Mouse (Mus musculus) Patski (cell line): ENCODE measurements at regions not wholly inside any gene's neighbourhood (a gene's known extent, or its start where the extent isn't known, plus 50 kb on each side); places are given as distances from the start of the nearest gene placed in this dataset.

Experiments used
- ATAC-seq: fragments of 100-300 bp; one replicate; pipeline ENCODE4 v1.8.0; 2021
- CTCF ChIA-PET: fragments of 350-600 bp; sonication (Branson Sonifier 250); formaldehyde crosslinking; loops from one replicate; lab custom pipeline; 2022; ENCODE audit warnings: inconsistent platforms; lab: Charles Lee
- POLR2A ChIA-PET: fragments of 350-600 bp; sonication (Branson Sonifier 250); formaldehyde crosslinking; loops from one replicate; lab custom pipeline; 2022; ENCODE audit warnings: antibody characterized with exemption, inconsistent platforms; lab: Charles Lee
- DNase-seq: peaks from one replicate; pipeline ENCODE4 v3.0.0-alpha.2; 2011; ENCODE audit warnings: low read depth, low spot score
- H3K27me3 ChIP-seq: fragments of 371-371 bp; one replicate; pipeline ENCODE4 v1.5.1; 2021
- CTCF ChIP-seq: fragments of 100-300 bp; IDR thresholded peaks from one replicate; pipeline ENCODE4 v1.5.1; 2021
- in situ Hi-C: fragments of 300-500 bp; cut with MboI; formaldehyde crosslinking; loops from 3 replicates; pipeline ENCODE4 v1.11.1; 2018; ENCODE audit warnings: low pct_unique_long_range_greater_than_20kb, mixed read lengths

DNA sequence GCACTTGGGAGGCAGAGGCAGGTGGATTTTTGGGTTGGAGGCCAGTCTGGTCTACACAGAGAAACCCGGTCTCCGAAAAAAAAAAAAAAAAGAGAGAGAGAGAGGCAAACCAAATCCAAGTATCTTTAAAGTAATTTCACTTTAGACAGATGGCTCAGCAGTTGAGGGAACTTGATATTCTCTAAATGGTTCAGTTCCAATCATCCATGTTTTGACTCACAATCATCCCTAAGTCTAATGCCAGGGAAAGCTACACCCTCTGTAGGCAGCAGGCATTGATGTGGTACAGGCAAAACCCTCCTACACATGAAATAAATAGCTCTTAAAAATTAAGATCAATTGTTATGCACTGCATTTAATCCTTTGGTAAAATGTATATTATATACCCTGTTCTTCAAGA lies 248.8 kb upstream of the Gm5152 start:
- no peak for TF ChIP-seq CTCF
- in situ Hi-C loops: no loop called here
- H3K27me3 ChIP-seq: no peaks in the 10 kb centered on the region
- ChIA-PET POLR2A (no interaction called here), CTCF (interaction anchor here (1.2 kb wide), 1 partner anchor 15 kb away, joined by 5 read pairs; no protein-coding TSS in a partner anchor)
- DNase-seq: no peak
- no peak for ATAC-seq

DNA sequence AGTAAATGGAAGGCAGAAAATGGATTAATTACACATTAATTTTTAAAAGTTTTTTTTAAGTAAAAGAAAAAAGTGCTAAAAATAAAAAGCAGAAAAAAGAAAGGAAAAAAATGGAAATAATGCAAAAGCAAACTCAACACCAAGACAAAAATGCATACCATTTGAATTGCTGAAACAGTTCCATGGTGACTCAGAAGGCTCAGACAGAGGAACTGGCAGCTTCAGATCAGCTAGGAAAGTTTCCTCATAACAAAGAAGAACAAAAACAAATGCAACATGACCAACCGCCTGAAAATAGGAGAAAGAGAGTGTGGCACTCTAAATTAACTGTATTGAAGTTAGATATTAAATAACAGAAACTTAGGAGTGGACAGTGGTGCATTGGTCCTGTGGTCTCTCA lies 231.7 kb upstream of the Gm5152 start:
- ChIA-PET POLR2A (no interaction called here), CTCF (interaction anchor here (0.7 kb wide), 1 partner anchor 11 kb away, joined by 3 read pairs; no protein-coding TSS in a partner anchor)
- peak; percentile 12 for DNase-seq
- no peak for TF ChIP-seq CTCF
- H3K27me3 ChIP-seq: no peaks in the 10 kb centered on the region
- in situ Hi-C loops: no loop called here
- ATAC-seq: peak; percentile 69

DNA sequence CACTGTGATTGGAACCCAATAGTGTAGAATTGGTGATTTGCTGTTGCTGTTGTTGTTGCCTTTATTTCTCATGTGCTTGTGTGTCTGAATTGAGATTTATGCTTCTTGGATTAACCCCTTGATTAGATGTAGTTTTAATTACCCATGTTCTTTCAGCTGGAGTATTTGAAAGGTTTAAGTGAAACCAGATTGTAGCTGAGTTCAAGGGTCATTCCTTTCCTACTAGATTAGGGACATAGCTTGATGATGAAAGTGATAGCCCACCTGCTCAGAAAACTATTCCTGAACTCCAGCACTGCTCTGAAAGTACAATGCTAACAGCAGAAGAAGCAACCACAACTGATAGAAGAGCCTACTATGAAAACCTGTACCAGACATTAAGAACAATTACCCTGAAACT lies 231.1 kb upstream of the Gm5152 start:
- H3K27me3 ChIP-seq: no peaks in the 10 kb centered on the region
- POLR2A ChIA-PET: no interaction called here
- no peak for TF ChIP-seq CTCF
- CTCF ChIA-PET: no interaction called here
- DNase-seq (no peak), ATAC-seq (no peak)
- in situ Hi-C loops: no loop called here

DNA sequence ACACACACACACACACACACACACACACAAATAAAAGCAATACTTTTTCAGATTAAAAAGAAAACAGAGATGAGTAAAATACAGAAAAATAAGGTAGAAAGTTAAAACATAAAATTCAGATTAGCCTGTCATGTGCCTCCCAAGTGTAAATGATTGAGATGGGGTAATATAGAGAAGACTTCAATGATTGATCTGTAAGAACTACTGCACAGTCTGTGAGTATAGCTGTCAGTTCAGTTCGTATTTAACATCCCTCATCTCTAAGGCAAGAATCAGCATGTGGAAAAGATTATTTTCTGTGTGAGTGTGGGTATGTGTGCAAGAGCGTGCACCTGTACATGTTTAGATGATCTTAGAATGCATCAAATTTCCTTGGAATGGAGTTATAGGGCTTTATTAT lies 200.3 kb upstream of the Gm5152 start:
- in situ Hi-C loops: no loop called here
- ATAC-seq: no peak
- TF ChIP-seq CTCF: no peak
- peaks cover 24% of the 10 kb centered on the region for H3K27me3 ChIP-seq
- CTCF ChIA-PET: no interaction called here
- POLR2A ChIA-PET: no interaction called here
- DNase-seq: no peak

DNA sequence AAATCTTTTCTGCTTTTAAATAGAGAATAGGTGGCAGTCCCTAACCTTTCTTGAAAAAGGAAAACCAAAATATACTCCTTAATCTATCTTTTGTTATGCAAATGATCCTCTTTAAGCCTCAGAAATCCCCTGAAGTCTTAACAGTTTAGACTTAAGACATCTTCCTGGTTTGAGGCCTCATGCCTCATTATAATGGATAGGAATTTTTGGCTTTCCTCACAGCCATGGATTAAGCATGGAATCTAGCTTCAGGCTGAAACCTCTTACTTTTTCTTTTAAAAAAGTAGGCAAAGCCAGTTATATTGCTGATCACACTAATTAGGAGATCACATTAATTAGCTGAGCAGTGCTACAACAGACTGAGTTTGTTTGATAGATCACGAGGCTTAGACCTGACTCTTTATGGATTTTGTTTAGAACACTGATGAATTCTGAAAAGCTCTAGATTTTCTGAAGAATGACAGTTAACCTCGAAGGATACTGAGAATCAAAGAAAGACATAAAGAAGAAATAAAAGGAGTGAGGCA lies 171.4 kb upstream of the Gm5152 start:
- ChIA-PET CTCF (interaction anchor here (1.4 kb wide), 1 partner anchor 977 kb away, joined by 3 read pairs; no protein-coding TSS in a partner anchor), POLR2A (no interaction called here)
- peaks cover 4% of the 10 kb centered on the region for H3K27me3 ChIP-seq
- ATAC-seq (peak; percentile 93), DNase-seq (peak; percentile 43)
- no peak for TF ChIP-seq CTCF
- in situ Hi-C loops: no loop called here

DNA sequence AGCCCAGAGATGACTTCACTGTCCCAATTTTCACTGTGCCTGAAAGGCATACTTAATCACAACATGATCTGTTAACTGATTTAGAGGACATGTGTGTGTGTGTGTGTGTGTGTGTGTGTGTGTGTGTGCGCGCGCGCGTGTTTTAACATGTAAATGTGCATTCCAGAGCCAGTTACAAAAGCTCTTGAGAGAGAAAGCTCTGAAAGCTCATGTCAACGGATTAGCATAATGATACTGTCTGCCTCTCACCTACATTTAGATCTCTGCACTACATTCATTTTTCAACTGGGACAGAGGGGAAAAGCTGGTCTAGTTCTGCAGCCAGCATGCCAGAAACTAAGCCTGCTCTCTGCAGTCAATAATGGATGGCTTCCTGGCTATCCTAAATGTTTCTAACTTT lies 170.6 kb upstream of the Gm5152 start:
- peaks cover 4% of the 10 kb centered on the region for H3K27me3 ChIP-seq
- ATAC-seq (no peak), DNase-seq (no peak)
- in situ Hi-C loops: no loop called here
- ChIA-PET CTCF (interaction anchor here (1.4 kb wide), 1 partner anchor 976 kb away, joined by 3 read pairs; no protein-coding TSS in a partner anchor), POLR2A (no interaction called here)
- no peak for TF ChIP-seq CTCF

DNA sequence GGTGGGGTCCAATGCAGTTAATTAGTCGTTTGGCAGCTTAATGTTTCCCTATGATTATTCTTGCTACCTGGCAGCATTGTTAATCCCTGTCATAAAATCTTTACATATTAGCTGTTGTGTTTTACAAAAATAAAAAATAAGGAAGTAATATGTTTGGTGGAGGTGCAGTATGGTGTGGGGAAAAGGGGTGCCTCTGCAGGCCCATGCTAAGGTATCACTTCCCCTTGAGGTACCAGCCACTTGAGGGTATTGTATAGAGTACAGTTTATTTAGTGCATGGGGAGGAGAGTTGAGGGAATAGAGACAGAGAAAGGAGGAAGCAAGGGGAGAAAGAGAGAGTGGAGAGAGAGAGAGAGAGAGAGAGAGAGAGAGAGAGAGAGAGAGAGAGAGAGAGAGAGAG lies 167.7 kb upstream of the Gm5152 start:
- no peaks in the 10 kb centered on the region for H3K27me3 ChIP-seq
- POLR2A ChIA-PET: no interaction called here
- in situ Hi-C loops: no loop called here
- DNase-seq (no peak), ATAC-seq (no peak)
- CTCF ChIA-PET: no interaction called here
- no peak for TF ChIP-seq CTCF

DNA sequence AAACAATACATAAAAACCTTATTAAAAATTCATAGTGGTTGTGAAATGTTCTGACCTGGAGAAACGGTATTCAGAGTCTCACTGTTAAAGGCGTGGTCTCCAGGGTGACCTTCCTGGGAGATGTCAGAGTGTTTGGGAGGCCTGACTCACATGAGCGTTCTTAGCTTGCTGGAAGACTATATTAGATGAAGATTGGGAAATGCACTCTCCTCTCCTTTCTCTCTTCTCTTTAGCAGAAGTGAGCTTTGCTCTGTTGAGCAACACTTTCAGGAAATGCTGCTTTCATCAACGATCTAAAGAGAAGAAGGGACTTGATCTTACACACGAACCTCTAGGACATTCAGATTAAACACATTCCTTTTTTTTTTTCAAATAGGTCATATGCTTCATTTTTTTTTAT lies 147.2 kb upstream of the Gm5152 start:
- H3K27me3 ChIP-seq: peaks cover 4% of the 10 kb centered on the region
- no peak for TF ChIP-seq CTCF
- ATAC-seq (no peak), DNase-seq (no peak)
- CTCF ChIA-PET: interaction anchor here (0.8 kb wide), 1 partner anchor 15 kb away, joined by 3 read pairs; no protein-coding TSS in a partner anchor
- POLR2A ChIA-PET: no interaction called here
- in situ Hi-C loops: no loop called here

DNA sequence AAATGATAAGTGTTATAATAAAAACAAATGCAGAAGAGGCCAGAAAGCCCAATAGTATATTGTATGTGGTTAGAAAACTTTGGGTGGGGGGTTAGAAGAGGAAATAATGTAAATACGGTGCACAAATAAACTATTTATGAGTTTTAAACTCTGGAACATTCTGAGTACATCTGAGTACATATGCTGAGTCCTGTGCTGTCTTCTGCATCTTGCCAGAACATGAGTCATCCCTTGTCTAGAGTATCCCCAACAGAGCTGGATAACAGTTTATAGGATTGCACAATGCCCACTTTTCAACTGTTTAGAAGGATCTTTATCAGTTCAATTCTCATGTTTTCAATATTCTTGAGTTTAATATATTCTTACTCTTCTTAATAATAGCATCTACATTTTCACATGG lies 142.7 kb upstream of the Gm5152 start:
- TF ChIP-seq CTCF: no peak
- in situ Hi-C loops: no loop called here
- POLR2A ChIA-PET: no interaction called here
- ATAC-seq (no peak), DNase-seq (no peak)
- CTCF ChIA-PET: no interaction called here
- H3K27me3 ChIP-seq: peaks cover 4% of the 10 kb centered on the region

DNA sequence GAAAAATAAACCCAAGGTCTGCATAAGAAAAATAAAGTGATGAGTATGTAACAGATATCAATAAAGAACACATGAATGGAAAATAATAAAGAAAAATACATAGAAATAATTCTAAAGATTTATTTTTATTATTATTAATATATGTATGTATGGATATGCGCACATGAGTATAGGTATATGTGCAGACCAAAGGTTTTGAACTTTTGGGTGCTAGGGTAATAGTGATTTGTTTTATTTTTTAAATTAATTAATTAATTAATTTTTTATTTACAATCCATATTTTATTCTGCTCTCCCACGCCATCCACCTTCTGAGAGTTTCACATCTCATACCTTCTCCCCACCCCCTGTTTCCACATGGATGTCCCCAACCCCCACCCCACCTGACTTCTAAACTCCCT lies 105.8 kb upstream of the Gm5152 start:
- ChIA-PET POLR2A (no interaction called here), CTCF (no interaction called here)
- no peaks in the 10 kb centered on the region for H3K27me3 ChIP-seq
- ATAC-seq: no peak
- in situ Hi-C loops: no loop called here
- no peak for DNase-seq
- TF ChIP-seq CTCF: no peak

DNA sequence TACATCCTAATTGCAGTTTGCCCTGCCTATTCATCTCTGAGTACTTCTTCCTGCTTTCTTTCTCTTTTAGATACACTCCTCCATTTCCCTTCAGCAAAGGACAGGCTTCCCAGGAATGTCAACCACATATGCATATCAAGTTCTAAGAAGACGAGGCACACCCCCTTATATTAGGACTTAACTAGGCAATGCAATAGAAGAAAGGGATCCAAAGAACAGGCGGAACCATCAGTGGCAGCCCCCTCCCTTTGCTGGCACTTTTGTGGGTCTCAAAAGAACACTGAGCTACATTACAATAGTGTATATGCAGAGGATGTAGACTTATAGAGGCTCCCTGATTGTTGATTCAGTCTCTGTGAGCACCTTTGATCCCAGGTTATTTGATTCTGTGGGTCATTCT lies 74.3 kb upstream of the Gm5152 start:
- ChIA-PET POLR2A (no interaction called here), CTCF (no interaction called here)

More for the DNA sequence above, 74.3 kb upstream of the Gm5152 start:
- DNase-seq (no peak), ATAC-seq (no peak)
- in situ Hi-C loops: no loop called here
- no peaks in the 10 kb centered on the region for H3K27me3 ChIP-seq
- no peak for TF ChIP-seq CTCF
